ENCODE assay signal across 17 mouse cellular contexts in the genomic region with DNA sequence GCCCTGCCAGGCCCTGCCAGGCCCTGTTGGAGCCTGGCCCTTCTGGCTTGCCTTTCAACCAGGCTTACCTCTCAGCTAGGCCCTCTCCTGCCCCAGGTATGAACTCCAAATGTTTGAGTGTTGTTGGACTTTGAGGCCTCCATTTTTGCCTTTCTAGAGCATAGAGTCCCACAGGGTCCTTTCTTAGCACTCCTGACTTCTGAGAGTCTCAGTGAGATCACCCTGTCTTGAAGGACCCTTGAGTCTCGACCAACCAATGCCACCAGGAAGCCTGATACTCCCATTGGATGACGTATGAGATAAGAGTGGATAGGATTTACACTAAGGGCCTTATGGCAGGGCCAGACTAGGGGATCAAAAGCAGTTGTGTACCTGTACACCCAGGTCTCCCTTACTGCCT. TPM values are rescaled to one million over a fixed set of nuclear protein-coding genes. Genes with fewer than 3 reads are reported as not detected.
DNase-seq lines count a peak whose midpoint lies in the region; ATAC-seq and TF ChIP-seq lines count a peak whose summit lies in the region.
"Had no signal": no experiment of that assay in that cellular context is flagged by ENCODE, and none has a peak within 500 bp of the region (broad histone marks: within the 10 kb centered on the region; RNA-seq: fewer than 3 reads in every experiment).

No protein-coding gene starts in this region.

- no peaks in the 10 kb centered on the region for H3K9me3 ChIP-seq in hindbrain, embryonic 11.5 days (ENCODE audit: control insufficient read depth, low read length)
- no peaks in the 10 kb centered on the region for H3K9me3 ChIP-seq in hindbrain, postnatal 0 days (ENCODE audit: low read length)
- H3K9me3 ChIP-seq in lung, embryonic 15.5 days, result no peaks in the 10 kb centered on the region
- H3K9me3 ChIP-seq in midbrain, embryonic 13.5 days, result no peaks in the 10 kb centered on the region
- H3K9me3 ChIP-seq in midbrain, embryonic 15.5 days, result no peaks in the 10 kb centered on the region
- H3K9me3 ChIP-seq: heart, embryonic 12.5 days; hindbrain, embryonic 13.5 days had no signal

- H3K9ac ChIP-seq in hindbrain, embryonic 11.5 days (ENCODE audit: low read depth, low read length), result peak overlapping the region; percentile 29; the same call in 1 of the 2 replicates
- H3K9ac ChIP-seq in hindbrain, postnatal 0 days (replicated peaks; ENCODE audit: low read length), result no peak overlapping the region
- H3K9ac ChIP-seq in lung, embryonic 15.5 days, result no peak overlapping the region
- H3K9ac ChIP-seq in midbrain, embryonic 13.5 days (replicated peaks), result no peak overlapping the region
- no peak overlapping the region for H3K9ac ChIP-seq in midbrain, embryonic 15.5 days
- H3K9ac ChIP-seq: heart, embryonic 12.5 days; hindbrain, embryonic 13.5 days had no signal

- H3K27ac ChIP-seq in hindbrain, embryonic 11.5 days (ENCODE audit: low read depth, low read length), result peak overlapping the region; percentile 94
- no peak overlapping the region for H3K27ac ChIP-seq in hindbrain, postnatal 0 days
- peak overlapping the region; percentile 80 for H3K27ac ChIP-seq in lung, embryonic 15.5 days
- peak overlapping the region; percentile 87; the same call in 1 of the 2 replicates for H3K27ac ChIP-seq in midbrain, embryonic 13.5 days
- no peak overlapping the region for H3K27ac ChIP-seq in midbrain, embryonic 15.5 days

- H3K27me3 ChIP-seq in hindbrain, embryonic 11.5 days (ENCODE audit: control insufficient read depth, insufficient read depth, low read length), result no peaks in the 10 kb centered on the region
- no peaks in the 10 kb centered on the region for H3K27me3 ChIP-seq in hindbrain, postnatal 0 days (ENCODE audit: insufficient read depth, low read length)
- H3K27me3 ChIP-seq in lung, embryonic 15.5 days, result no peaks in the 10 kb centered on the region
- peaks cover 25% of the 10 kb centered on the region for H3K27me3 ChIP-seq in midbrain, embryonic 13.5 days
- no peaks in the 10 kb centered on the region for H3K27me3 ChIP-seq in midbrain, embryonic 15.5 days (replicated peaks)

- no peaks in the 10 kb centered on the region for H3K36me3 ChIP-seq in hindbrain, embryonic 11.5 days (ENCODE audit: control insufficient read depth, insufficient read depth, low read length)
- H3K36me3 ChIP-seq in hindbrain, postnatal 0 days (ENCODE audit: insufficient read depth, low read length), result no peaks in the 10 kb centered on the region
- no peaks in the 10 kb centered on the region for H3K36me3 ChIP-seq in lung, embryonic 15.5 days
- H3K36me3 ChIP-seq in midbrain, embryonic 13.5 days, result no peaks in the 10 kb centered on the region
- H3K36me3 ChIP-seq in midbrain, embryonic 15.5 days (replicated peaks), result no peaks in the 10 kb centered on the region
- H3K36me3 ChIP-seq: heart, embryonic 12.5 days; hindbrain, embryonic 13.5 days had no signal

- no peak overlapping the region for H3K4me2 ChIP-seq in hindbrain, embryonic 11.5 days (replicated peaks; ENCODE audit: low read depth, low read length)
- no peak overlapping the region for H3K4me2 ChIP-seq in hindbrain, postnatal 0 days (ENCODE audit: low read depth, low read length)
- H3K4me2 ChIP-seq in lung, embryonic 15.5 days, result no peak overlapping the region
- no peak overlapping the region for H3K4me2 ChIP-seq in midbrain, embryonic 13.5 days (replicated peaks)
- no peak overlapping the region for H3K4me2 ChIP-seq in midbrain, embryonic 15.5 days
- H3K4me2 ChIP-seq: heart, embryonic 12.5 days; hindbrain, embryonic 13.5 days had no signal

- ATAC-seq in hindbrain, embryonic 11.5 days (ENCODE audit: low FRiP score), result no peak
- ATAC-seq in hindbrain, postnatal 0 days, result no peak
- peak; percentile 15; the same call in 1 of the 2 replicates for ATAC-seq in lung, embryonic 15.5 days (ENCODE audit: borderline replicate concordance, extremely low read depth, low FRiP score, low TSS enrichment)
- no peak for ATAC-seq in midbrain, embryonic 13.5 days
- no peak for ATAC-seq in midbrain, embryonic 15.5 days (replicated peaks)
- ATAC-seq: forebrain, embryonic 16.5 days; inflammation-experienced regulatory T-cells, adult 6 months had no signal

- H3K4me3 ChIP-seq in hindbrain, embryonic 11.5 days (ENCODE audit: low read depth, low read length), result no peak overlapping the region
- no peak overlapping the region for H3K4me3 ChIP-seq in hindbrain, postnatal 0 days (ENCODE audit: low read length)
- no peak overlapping the region for H3K4me3 ChIP-seq in lung, embryonic 15.5 days
- H3K4me3 ChIP-seq in midbrain, embryonic 13.5 days (replicated peaks), result no peak overlapping the region
- H3K4me3 ChIP-seq in midbrain, embryonic 15.5 days, result no peak overlapping the region
- H3K4me3 ChIP-seq: heart, embryonic 12.5 days; hindbrain, embryonic 13.5 days had no signal

- peaks cover 29% of the 10 kb centered on the region for H3K4me1 ChIP-seq in hindbrain, embryonic 11.5 days (replicated peaks; ENCODE audit: control insufficient read depth, insufficient read depth, low read length)
- H3K4me1 ChIP-seq in hindbrain, postnatal 0 days (ENCODE audit: insufficient read depth, low read length), result peaks cover 23% of the 10 kb centered on the region
- peaks cover 45% of the 10 kb centered on the region for H3K4me1 ChIP-seq in lung, embryonic 15.5 days
- H3K4me1 ChIP-seq in midbrain, embryonic 13.5 days (replicated peaks), result peaks cover 82% of the 10 kb centered on the region
- peaks cover 49% of the 10 kb centered on the region for H3K4me1 ChIP-seq in midbrain, embryonic 15.5 days

- no peak for TF ChIP-seq CTCF in hindbrain, postnatal 0 days (IDR thresholded peaks at IDR 0.05; ENCODE audit: low read depth)

- WGBS in hindbrain, embryonic 11.5 days, result 91% methylated on average over 2 of the region's 2 CpGs
- 94% methylated on average over 2 of the region's 2 CpGs for WGBS in hindbrain, postnatal 0 days
- 57% methylated on average over 2 of the region's 2 CpGs for whole genome bisulfite sequencing in lung, embryonic 15.5 days
- WGBS in midbrain, embryonic 13.5 days, result 91% methylated on average over 2 of the region's 2 CpGs
- 82% methylated on average over 2 of the region's 2 CpGs for WGBS in midbrain, embryonic 15.5 days

- no peak for DNase-seq in hindbrain, embryonic 11.5 days (ENCODE audit: low spot score)
- no peak for DNase-seq in hindbrain, postnatal 0 days (ENCODE audit: low spot score)
- DNase-seq in lung, postnatal 10 days, result no peak
- DNase-seq in heart, adult 18-20 months, result no peak
- DNase-seq: adrenal gland, adult 2 months; adrenal gland, postnatal 25 days; cerebellum, adult 18-20 months; cerebellum, adult 9-11 months; cerebellum, postnatal 36 days; gastrocnemius, postnatal 14 days had no signal

RNA-seq across cellular contexts. Expression of a gene that starts 29.4 kb away (rescaled TPM):
- 40.1 and 45.4 TPM in 2 replicates for polyA plus RNA-seq in hindbrain, embryonic 11.5 days (2014; fragmentation: Nextera tagmentation; extraction: Ambion mirVana)
- total RNA-seq in hindbrain, postnatal 0 days (2014; rRNA removed), result 55.2 and 88.4 TPM in 2 replicates
- polyA plus RNA-seq in hindbrain, postnatal 0 days (2015; fragmentation: Nextera tagmentation; extraction: Ambion mirVana), result 49.4 and 56.0 TPM in 2 replicates
- 68.5 and 75.8 TPM in 2 replicates for polyA plus RNA-seq in lung, embryonic 15.5 days (2015; fragmentation: Nextera tagmentation; extraction: Ambion mirVana)
- 66.9 and 70.2 TPM in 2 replicates for polyA plus RNA-seq in midbrain, embryonic 13.5 days (2015; fragmentation: Nextera tagmentation; extraction: Ambion mirVana)
- polyA plus RNA-seq in midbrain, embryonic 15.5 days (2015; fragmentation: Nextera tagmentation; extraction: Ambion mirVana), result 102 and 103 TPM in 2 replicates
- 10 to 100 TPM; 35.0 to 37.1 TPM for total RNA-seq in heart, adult 18-20 months (2021)

RNA-seq across cellular contexts. Expression of a gene that starts 32.9 kb away (rescaled TPM):
- 146 and 191 TPM in 2 replicates for polyA plus RNA-seq in hindbrain, embryonic 11.5 days (2014; fragmentation: Nextera tagmentation; extraction: Ambion mirVana)
- total RNA-seq in hindbrain, postnatal 0 days (2014; rRNA removed), result 35.3 and 37.0 TPM in 2 replicates
- polyA plus RNA-seq in hindbrain, postnatal 0 days (2015; fragmentation: Nextera tagmentation; extraction: Ambion mirVana), result 21.7 and 23.3 TPM in 2 replicates
- 141 and 142 TPM in 2 replicates for polyA plus RNA-seq in lung, embryonic 15.5 days (2015; fragmentation: Nextera tagmentation; extraction: Ambion mirVana)
- 66.2 and 71.9 TPM in 2 replicates for polyA plus RNA-seq in midbrain, embryonic 13.5 days (2015; fragmentation: Nextera tagmentation; extraction: Ambion mirVana)
- 24.7 and 28.8 TPM in 2 replicates for polyA plus RNA-seq in midbrain, embryonic 15.5 days (2015; fragmentation: Nextera tagmentation; extraction: Ambion mirVana)
- total RNA-seq in heart, adult 18-20 months (2021), result 1 to 10 TPM; 4.7 to 5.6 TPM

RNA-seq across cellular contexts. Expression of a gene that starts 56.6 kb away (rescaled TPM):
- polyA plus RNA-seq in hindbrain, embryonic 11.5 days (2014; fragmentation: Nextera tagmentation; extraction: Ambion mirVana), result 151 and 156 TPM in 2 replicates
- total RNA-seq in hindbrain, postnatal 0 days (2014; rRNA removed), result 1,247 and 1,290 TPM in 2 replicates
- 675 and 695 TPM in 2 replicates for polyA plus RNA-seq in hindbrain, postnatal 0 days (2015; fragmentation: Nextera tagmentation; extraction: Ambion mirVana)
- 47.1 and 49.3 TPM in 2 replicates for polyA plus RNA-seq in lung, embryonic 15.5 days (2015; fragmentation: Nextera tagmentation; extraction: Ambion mirVana)
- polyA plus RNA-seq in midbrain, embryonic 13.5 days (2015; fragmentation: Nextera tagmentation; extraction: Ambion mirVana), result 478 and 520 TPM in 2 replicates
- polyA plus RNA-seq in midbrain, embryonic 15.5 days (2015; fragmentation: Nextera tagmentation; extraction: Ambion mirVana), result 697 and 723 TPM in 2 replicates
- total RNA-seq in heart, adult 18-20 months (2021), result 10 to 100 TPM; 15.0 to 18.8 TPM
- polyA plus RNA-seq: inflammation-experienced regulatory T-cells, adult 6 months had no signal

Comparison
In these comparisons a context has a peak if more than half of its experiments do, and no peak if none do; other contexts are left out.
1. H3K27ac ChIP-seq: peak in hindbrain, embryonic 11.5 days (single experiment), lung, embryonic 15.5 days (single experiment) and midbrain, embryonic 13.5 days (single experiment); none in hindbrain, postnatal 0 days (single experiment) and midbrain, embryonic 15.5 days (single experiment).